Mouse (Mus musculus) liver, adult 2 months (tissue): ENCODE results near the gene Zfp536.

Experiments
- CTCF ChIP-seq: fragments of 200-500 bp; IDR thresholded peaks from 2 replicates; pipeline ENCODE4 v1.5.1; 2011; ENCODE audit warnings: low read depth, low read length, control low read depth
- POLR2A ChIP-seq: fragments of 200-500 bp; IDR thresholded peaks from 2 replicates; pipeline ENCODE4 v1.6.1; 2011; ENCODE audit warnings: low read length, control low read depth; ENCODE audit not compliant: insufficient read depth; ENCODE audit errors: extremely low read depth

GRCm38 (mm10) chr7:37490312-37490711 lies 283.1 kb downstream of the Zfp536 start:
- TF ChIP-seq CTCF (no peak), POLR2A (no peak)
